ENCODE assay signal across 8 mouse cellular contexts in the genomic region with DNA sequence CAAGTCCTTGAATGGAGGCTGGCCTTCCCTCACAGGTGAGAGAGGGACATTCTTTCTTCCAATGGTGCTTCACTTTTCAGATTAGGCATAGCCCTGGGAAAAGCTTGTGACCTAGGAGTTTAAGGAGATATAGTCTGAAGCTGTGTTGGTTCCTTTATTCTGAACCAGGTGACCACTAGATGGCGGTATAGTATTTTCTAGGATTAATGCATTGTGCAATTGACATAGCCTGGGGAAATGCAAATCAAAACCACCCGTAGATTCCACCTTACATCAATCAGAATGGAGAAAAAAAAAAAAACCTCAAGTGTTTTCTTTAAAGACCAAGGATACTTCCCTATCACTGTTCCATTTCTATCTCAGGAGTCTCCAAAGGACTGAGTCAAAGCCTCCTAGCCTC.
DNase-seq lines count a peak whose midpoint lies in the region.

No protein-coding gene starts in this region.

- DNase-seq in gastrocnemius, adult 18-20 months (ENCODE audit: low spot score), result peak; percentile 26
- DNase-seq in gastrocnemius, postnatal 36 days, result no peak
- peak; percentile 33 for DNase-seq in ovary, postnatal 14 days (ENCODE audit: low spot score)
- no peak for DNase-seq in ovary, postnatal 36 days (ENCODE audit: low spot score)
- DNase-seq in cerebellum, adult 8-10 months, result peak; percentile 40
- peak; percentile 48 to 49 for DNase-seq in left cerebral cortex, postnatal 14 days (ENCODE audit: low spot score in 2 of 2)
- peak; percentile 0 for DNase-seq in skeletal muscle tissue, adult 2 months (ENCODE audit: low read depth, low spot score)
- no peak for DNase-seq in adrenal gland, postnatal 25 days

- intact Hi-C loops in gastrocnemius, postnatal 36 days (cut with DNase I), result loop anchor here (2.0 to 5.0 kb wide), 2 partner anchors 112 to 179 kb away; no protein-coding TSS in a partner anchor
- intact Hi-C loops in left cerebral cortex, postnatal 14 days (cut with DNase I), result loop anchor here (2.0 to 5.0 kb wide), 2 partner anchors 112 to 181 kb away; no protein-coding TSS in a partner anchor

Comparison
In these comparisons a context has a peak if more than half of its experiments do, and no peak if none do; other contexts are left out.
1. DNase-seq: peak in gastrocnemius, adult 18-20 months (single experiment), ovary, postnatal 14 days (single experiment), cerebellum, adult 8-10 months (single experiment), left cerebral cortex, postnatal 14 days (2 of 2) and skeletal muscle tissue, adult 2 months (single experiment); none in gastrocnemius, postnatal 36 days (0 of 2), ovary, postnatal 36 days (single experiment) and adrenal gland, postnatal 25 days (single experiment).